Mouse (Mus musculus) embryonic facial prominence, embryonic 10.5 days (tissue): Measurements from ENCODE around the gene Nrsn2. TPM values are rescaled to one million over a fixed set of nuclear protein-coding genes. Genes with fewer than 3 reads are reported as not detected.

Experiments
- DNase-seq: peaks from one replicate; pipeline ENCODE4 v3.0.0-alpha.2; 2017; ENCODE audit warnings: low spot score
- H3K27ac ChIP-seq: fragments of 300-500 bp; sonication (generic); replicated peaks from 2 replicates; pipeline ENCODE4 v1.5.1; 2016; ENCODE audit warnings: mild to moderate bottlenecking
- H3K27me3 ChIP-seq: fragments of 300-500 bp; sonication (generic); replicated peaks from 2 replicates; pipeline ENCODE4 v1.6.1; 2016; ENCODE audit warnings: low read depth, mild to moderate bottlenecking; ENCODE audit not compliant: poor library complexity, severe bottlenecking
- H3K36me3 ChIP-seq: fragments of 300-500 bp; sonication (generic); replicated peaks from 2 replicates; pipeline ENCODE4 v1.6.1; 2016; ENCODE audit warnings: mild to moderate bottlenecking, moderate library complexity
- H3K4me1 ChIP-seq: fragments of 300-500 bp; sonication (generic); 2 replicates; pipeline ENCODE4 v1.6.1; 2016
- H3K4me3 ChIP-seq: fragments of 300-500 bp; sonication (generic); 2 replicates; pipeline ENCODE4 v1.5.1; 2016; ENCODE audit warnings: mild to moderate bottlenecking, moderate library complexity
- H3K9me3 ChIP-seq: fragments of 300-500 bp; sonication (generic); 2 replicates; pipeline ENCODE4 v1.6.1; 2016; ENCODE audit warnings: mild to moderate bottlenecking
- WGBS: fragments of 180-500 bp; shearing (Covaris S2); methylation state at CpG from one replicate; pipeline ENCODE4 v1.1.7; 2016; 5-methylcytosine and 5-hydroxymethylcytosine counted together
- polyA plus RNA-seq: library from polyadenylated mRNA; unstranded; fragments of >200 nt; fragmentation: Nextera tagmentation; extraction: Ambion mirVana; gene quantifications from 2 replicates; pipeline ENCODE4 v1.2.1, GENCODE M21; 2016

Gene Nrsn2
- polyA plus RNA-seq, 1 experiment from 2014 or later = 2.5 TPM

DNA sequence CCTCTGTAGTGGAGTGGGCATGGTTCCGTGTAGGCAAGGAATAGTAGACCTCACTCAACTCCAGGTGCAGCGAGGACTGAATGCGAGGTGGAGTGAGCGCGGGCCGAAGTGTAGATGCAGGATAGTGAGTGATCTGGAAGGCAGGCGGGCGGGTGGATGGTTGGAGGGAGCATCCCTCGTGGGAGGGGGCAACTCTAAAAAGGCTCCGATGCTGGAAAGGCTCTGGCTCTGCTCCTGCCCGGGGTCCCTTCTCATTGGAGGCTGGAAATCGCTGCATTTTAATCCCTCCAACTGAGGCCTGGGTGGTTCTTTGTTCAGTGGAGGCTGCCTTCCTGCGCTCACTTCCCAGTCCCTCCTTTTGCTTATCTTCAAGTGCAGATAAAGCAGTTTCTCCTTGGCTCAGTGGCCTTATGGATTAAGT lies 22.7 kb upstream of the Nrsn2 start:
- no peak for DNase-seq
- Histone ChIP-seq H3K9me3 (no peaks in the 10 kb centered on the region), H3K27me3 (no peaks in the 10 kb centered on the region), H3K4me3 (peak overlapping the region; percentile 94), H3K4me1 (peaks cover 46% of the 10 kb centered on the region), H3K27ac (peak overlapping the region; percentile 99), H3K36me3 (peaks cover 14% of the 10 kb centered on the region)
- WGBS = under 1% methylated on average over 13 of the region's 13 CpGs

DNA sequence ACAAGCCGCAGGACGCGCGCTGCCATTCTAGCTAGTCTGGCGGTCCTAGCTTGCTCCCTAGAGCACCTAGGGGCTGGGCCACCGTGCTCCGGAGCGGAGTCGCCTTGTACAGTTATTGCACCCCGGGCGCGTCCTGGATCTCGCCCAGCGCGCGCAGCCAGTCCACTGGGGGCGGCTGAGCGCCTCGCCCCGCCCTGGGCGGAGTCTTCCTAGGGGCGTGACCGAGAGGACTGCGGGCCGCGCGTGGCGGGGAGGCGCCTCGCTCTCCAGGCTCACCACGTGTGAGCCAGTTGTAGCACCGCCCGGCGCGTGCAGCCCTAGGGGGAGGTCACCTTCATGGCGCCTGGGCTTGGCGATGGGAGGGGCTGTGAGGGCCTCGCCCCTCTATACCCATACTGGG lies 22.3 kb upstream of the Nrsn2 start:
- Histone ChIP-seq H3K4me3 (peak overlapping the region; percentile 94), H3K9me3 (no peaks in the 10 kb centered on the region), H3K27me3 (no peaks in the 10 kb centered on the region), H3K27ac (peak overlapping the region; percentile 99), H3K4me1 (peaks cover 50% of the 10 kb centered on the region), H3K36me3 (peaks cover 18% of the 10 kb centered on the region)
- DNase-seq = peak; percentile 97
- WGBS = under 1% methylated on average over 38 of the region's 38 CpGs

DNA sequence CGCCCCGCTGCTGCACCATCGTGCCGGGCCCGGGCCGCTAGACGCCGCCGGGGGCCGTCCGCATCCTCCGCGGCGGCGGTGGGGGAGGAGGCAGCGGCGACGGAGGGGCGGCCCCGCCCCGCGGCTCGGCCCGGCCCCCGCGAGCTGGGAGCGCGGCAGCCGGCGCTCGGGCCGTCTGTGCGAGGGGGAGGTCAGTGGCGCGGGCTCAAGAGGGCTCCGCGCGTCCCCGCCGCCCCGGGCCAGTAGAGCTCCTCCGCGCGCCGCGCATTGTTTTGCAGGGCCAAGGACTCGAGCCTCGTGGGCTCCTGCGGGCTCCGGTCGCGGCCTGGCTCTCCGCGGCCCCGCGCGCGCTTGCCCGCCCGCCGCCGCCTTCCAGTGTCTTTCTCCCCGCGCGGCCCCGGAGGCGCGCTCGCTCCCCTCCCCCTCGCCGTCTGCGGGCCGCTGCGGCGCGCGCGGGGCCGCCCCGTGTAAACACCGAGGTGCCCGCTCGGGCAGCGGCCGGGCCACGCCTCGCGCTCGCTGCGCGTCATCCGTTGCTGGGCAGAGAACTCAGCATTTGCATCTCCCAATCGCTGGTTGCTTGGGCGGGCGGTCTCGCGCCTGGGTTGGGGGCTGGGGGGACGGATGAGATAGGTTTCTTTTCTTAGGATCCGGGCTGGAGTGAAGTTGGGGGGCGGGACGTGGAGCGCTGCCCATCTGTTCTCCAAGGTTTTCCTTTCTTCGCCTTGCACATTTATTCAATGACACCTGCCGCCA lies 21.4 kb upstream of the Nrsn2 start, which contains the start of gene Sox12:
Gene Sox12, minus strand, starts transcription at position 384 of the 756 bp plus-strand sequence.
- DNase-seq = peak; percentile 99
- peaks cover 19% of the 10 kb centered on the region for H3K36me3 ChIP-seq
- peak within 1 kb of the TSS; percentile 94 for H3K4me3 ChIP-seq
- WGBS = 2% methylated on average over 104 of the region's 104 CpGs
- H3K9me3 ChIP-seq = no peaks in the 10 kb centered on the region
- H3K27me3 ChIP-seq = no peaks in the 10 kb centered on the region
- H3K4me1 ChIP-seq = peaks cover 58% of the 10 kb centered on the region
- peak within 1 kb of the TSS; percentile 99 for H3K27ac ChIP-seq

DNA sequence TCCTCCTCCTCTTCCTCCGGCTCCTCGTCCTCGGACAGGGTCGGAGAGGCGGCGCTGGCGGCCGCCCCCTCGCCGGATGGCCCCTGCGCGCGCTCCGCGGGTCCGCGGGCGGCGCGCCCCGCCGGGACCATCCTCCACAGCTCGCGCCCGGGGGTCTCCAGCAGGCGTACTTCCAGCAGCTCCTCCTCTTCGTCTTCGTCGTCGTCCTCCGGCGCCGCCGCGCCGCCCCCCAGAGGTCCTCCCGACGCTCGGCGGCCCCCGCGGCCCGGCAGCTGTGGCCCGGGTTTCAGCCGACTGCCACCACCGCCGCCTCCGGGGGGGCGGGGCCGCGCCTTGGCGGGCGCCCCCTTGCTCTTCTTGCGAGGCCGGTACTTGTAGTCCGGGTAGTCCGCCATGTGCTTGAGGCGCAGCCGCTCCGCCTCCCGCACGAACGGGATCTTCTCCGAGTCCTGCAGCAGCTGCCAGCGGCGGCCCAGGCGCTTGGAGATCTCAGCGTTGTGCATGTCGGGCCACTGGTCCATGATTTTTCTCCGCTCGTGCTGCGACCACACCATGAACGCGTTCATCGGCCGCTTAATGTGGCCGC lies 20.7 kb upstream of the Nrsn2 start:
- Histone ChIP-seq H3K27me3 (no peaks in the 10 kb centered on the region), H3K36me3 (peaks cover 19% of the 10 kb centered on the region), H3K27ac (peak overlapping the region; percentile 99), H3K9me3 (no peaks in the 10 kb centered on the region), H3K4me1 (peaks cover 60% of the 10 kb centered on the region), H3K4me3 (peak overlapping the region; percentile 94)
- DNase-seq = peak; percentile 86
- WGBS = under 1% methylated on average over 77 of the region's 77 CpGs

DNA sequence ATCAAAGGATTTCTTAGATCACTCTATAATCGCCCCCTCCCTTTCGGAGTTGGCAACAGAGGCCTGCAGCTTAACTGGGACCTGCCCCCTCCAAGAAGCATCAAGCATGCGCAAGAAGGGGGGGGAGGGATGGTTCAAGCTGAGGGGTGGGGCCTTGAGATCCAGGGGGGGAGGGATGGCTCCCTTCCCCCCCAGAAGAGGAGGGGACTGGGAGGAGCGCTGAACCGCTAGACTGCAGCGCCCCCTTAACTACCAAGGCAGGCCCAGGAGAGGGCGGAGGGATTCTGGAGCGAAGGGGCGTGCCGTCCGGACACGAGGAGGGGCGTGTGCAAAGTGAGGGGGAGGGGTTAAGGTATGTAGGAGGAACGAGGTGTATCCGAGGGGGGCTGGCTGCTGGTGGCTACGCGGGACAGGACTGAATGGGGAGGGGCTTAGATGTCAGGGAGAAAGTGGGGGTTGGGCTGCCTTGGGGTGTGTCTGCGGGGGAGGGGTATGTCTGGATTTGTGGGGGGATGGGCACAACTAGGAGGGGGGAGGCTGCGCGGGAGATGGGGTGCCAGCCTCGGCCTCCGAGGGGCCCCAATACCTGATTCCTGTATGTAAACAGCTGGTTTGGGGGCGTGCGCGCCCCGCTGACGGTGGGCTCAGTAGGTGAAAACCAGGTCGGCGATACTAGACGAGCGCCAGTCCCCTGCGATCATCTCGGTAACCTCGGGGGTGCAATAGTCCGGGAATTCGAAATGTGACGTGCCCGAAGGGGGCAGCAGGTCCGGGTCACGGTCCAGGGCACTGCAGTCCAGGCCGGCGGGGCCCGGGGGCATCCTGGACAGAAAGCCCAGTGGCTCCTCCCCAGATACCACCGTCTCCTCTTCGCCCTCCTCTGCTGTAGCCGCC lies 19.9 kb upstream of the Nrsn2 start:
- H3K4me3 ChIP-seq = peak overlapping the region; percentile 94
- under 1% methylated on average over 46 of the region's 46 CpGs for WGBS
- no peaks in the 10 kb centered on the region for H3K27me3 ChIP-seq
- H3K4me1 ChIP-seq = peaks cover 60% of the 10 kb centered on the region
- peaks cover 19% of the 10 kb centered on the region for H3K36me3 ChIP-seq
- peak; percentile 98 for DNase-seq
- no peaks in the 10 kb centered on the region for H3K9me3 ChIP-seq
- H3K27ac ChIP-seq = peak overlapping the region; percentile 99

DNA sequence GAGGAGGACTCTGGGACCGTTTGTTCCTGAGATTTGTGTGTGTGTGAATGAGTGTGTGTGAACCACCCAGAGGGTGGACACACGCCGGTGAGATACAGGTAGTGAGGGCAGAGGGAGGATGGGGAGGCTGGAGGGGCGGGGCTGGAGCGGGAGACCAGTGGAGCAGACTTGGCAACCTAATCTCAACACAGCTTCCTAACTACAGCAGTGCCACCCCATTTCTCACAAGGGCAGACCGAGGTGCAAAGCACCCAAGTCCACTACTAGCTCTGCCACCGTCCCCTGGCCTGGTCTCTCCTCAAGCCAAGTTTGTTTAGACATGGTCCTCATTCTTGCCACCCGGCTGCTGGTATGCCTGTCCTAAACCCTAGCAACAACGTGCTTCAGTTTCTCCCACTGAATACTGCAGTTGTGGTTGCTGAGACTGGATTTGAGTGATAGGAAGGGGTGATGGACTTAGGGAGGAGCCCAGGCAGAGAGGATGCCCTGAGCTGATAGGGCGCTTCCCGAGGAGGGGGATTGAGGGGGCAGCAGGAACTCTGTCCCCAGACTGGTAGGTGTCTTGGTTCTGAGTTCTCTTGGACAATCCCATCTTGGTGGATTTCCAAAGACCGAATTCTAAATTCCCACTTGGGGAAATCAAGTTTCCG lies 19.0 kb upstream of the Nrsn2 start:
- peaks cover 59% of the 10 kb centered on the region for H3K4me1 ChIP-seq
- WGBS = 30% methylated on average over 13 of the region's 13 CpGs
- no peaks in the 10 kb centered on the region for H3K9me3 ChIP-seq
- peak overlapping the region; percentile 99; the same call in 1 of the 2 replicates for H3K27ac ChIP-seq
- H3K27me3 ChIP-seq = no peaks in the 10 kb centered on the region
- H3K4me3 ChIP-seq = peak overlapping the region; percentile 94
- peaks cover 19% of the 10 kb centered on the region for H3K36me3 ChIP-seq
- no peak for DNase-seq

DNA sequence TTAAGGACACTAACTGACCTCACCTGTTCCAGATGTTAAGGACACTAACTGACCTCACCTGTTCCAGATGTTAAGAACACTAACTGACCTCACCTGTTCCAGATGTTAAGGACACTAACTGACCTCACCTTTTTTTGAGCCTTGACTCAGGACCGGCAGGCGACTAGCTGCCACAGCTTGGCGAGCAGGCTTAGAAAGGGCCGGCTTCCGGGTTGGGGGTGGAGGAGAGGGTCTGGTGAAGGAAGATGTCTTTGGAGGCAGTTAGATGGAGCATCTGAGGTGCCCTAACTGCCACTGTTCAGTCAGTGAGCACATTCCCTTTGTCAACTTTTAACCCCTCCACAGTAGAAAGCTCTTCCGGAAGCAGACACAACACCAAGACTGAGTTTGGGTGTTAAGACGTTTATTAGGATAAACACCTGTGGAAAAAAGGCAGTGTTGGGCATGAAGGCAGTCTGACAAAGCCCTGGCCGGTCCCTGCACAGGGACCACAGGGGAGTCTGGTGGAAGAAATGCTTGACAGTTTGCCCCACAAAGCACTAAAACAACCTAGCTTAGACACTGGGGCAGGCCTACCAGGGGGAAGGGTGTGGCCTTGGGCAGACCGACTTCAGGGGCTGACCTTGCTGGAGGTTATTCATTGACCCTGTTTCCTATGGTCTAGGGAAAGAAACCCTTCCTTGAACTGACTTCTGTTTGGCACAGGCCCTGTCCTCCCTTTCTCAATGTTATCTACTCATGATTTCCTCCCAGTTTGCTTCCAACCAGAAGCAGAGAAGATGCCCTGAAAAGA lies 17.0 kb upstream of the Nrsn2 start:
- 0 out of 2 replicates have a peak, but pooled peaks cover 5% of the 10 kb centered on the region for H3K27me3 ChIP-seq
- WGBS = 50% methylated on average over 9 of the region's 9 CpGs
- no peaks in the 10 kb centered on the region for H3K9me3 ChIP-seq
- peaks cover 19% of the 10 kb centered on the region for H3K36me3 ChIP-seq
- DNase-seq = no peak
- no peak overlapping the region for H3K27ac ChIP-seq
- peak overlapping the region; percentile 94 for H3K4me3 ChIP-seq
- H3K4me1 ChIP-seq = peaks cover 39% of the 10 kb centered on the region

DNA sequence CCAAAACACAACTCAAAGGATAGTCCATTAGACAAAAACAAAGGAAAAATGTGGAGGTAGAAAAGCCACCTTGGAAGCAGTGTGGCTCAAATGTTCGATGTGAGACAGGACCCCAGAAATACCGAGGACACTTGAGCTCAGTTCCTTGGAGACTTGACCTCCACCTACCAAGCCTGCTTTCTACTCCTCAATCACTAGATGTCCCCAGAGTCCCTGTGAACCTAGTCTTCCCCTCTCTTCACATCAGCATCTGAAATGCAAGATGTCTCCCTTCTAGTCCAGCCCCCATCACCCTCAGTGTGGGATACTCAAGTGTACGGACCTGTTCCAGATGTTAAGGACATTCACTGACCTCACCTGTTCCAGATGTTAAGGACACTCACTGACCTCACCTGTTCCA lies 16.3 kb upstream of the Nrsn2 start:
- Histone ChIP-seq H3K9me3 (no peaks in the 10 kb centered on the region), H3K36me3 (peaks cover 19% of the 10 kb centered on the region), H3K4me3 (no peak overlapping the region), H3K27me3 (0 out of 2 replicates have a peak, but pooled peaks cover 5% of the 10 kb centered on the region), H3K27ac (no peak overlapping the region), H3K4me1 (peaks cover 35% of the 10 kb centered on the region)
- WGBS = 17% methylated on average over 3 of the region's 3 CpGs
- peak; percentile 45 for DNase-seq

DNA sequence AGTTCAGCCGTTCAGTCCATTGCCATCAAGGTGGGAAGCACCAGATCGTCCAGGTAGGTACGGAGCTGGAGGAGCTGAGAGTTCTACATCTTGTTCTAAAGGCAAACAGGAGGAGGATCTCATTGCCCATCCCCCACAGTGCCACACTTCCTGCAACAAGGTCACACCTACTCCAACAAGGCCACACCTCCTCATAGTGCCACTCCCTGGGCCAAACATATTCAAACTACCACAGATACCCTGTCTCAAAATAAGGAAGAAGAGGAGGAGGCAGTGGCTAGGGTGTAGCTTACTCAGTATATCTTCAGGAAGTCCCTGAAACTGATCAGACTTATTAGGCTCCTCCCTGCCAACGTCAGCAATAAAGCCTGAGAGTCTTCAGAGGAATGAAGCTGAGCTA lies 7.8 kb upstream of the Nrsn2 start:
- H3K4me1 ChIP-seq = no peaks in the 10 kb centered on the region
- no peak overlapping the region for H3K4me3 ChIP-seq
- H3K27ac ChIP-seq = no peak overlapping the region
- H3K36me3 ChIP-seq = no peaks in the 10 kb centered on the region
- WGBS = 88% methylated on average over 4 of the region's 4 CpGs
- DNase-seq = no peak
- 0 out of 2 replicates have a peak, but pooled peaks cover 5% of the 10 kb centered on the region for H3K27me3 ChIP-seq
- 0 out of 2 replicates have a peak, but pooled peaks cover 5% of the 10 kb centered on the region for H3K9me3 ChIP-seq

DNA sequence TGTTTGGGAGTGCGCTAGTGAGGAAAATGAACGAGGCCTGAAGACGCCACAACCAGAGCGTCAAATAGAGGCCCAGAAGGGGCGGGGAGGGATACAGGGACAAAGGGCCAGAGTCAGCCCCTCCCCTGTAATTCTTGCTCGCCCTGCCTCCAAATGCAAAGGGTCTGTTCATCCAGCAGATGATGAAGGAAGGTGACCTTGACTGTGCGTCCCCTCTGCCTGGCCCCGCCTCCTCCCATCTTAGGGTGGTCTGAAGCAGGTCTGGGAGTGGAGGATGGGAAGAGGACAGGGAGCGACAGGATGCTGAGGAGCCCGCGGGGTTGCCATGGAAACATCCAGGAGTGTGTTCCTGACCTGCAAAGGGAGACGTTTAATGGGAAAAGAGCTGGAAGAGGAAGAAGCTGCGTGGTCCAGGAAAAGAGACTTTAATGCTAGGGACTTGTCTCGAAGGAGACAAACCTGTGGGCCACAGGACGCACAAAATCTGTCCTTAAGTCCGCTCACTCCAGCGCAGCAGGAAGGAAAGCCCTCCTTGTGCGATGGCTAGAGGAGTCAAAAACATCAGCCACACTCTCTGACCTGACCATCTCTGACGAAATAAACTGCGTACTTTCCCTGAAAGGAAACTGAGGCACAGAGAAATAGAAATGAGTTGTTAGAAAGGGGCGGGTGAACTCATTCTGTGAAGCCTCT lies 640 bp downstream of the Nrsn2 start:
- DNase-seq = peak; percentile 78
- WGBS = 4% methylated on average over 21 of the region's 21 CpGs
- peaks cover 30% of the 10 kb centered on the region for H3K4me1 ChIP-seq
- no peaks in the 10 kb centered on the region for H3K36me3 ChIP-seq
- H3K9me3 ChIP-seq = no peaks in the 10 kb centered on the region
- peaks cover 48% of the 10 kb centered on the region for H3K27me3 ChIP-seq
- peak overlapping the region; percentile 69 for H3K27ac ChIP-seq
- peak overlapping the region; percentile 47 for H3K4me3 ChIP-seq

DNA sequence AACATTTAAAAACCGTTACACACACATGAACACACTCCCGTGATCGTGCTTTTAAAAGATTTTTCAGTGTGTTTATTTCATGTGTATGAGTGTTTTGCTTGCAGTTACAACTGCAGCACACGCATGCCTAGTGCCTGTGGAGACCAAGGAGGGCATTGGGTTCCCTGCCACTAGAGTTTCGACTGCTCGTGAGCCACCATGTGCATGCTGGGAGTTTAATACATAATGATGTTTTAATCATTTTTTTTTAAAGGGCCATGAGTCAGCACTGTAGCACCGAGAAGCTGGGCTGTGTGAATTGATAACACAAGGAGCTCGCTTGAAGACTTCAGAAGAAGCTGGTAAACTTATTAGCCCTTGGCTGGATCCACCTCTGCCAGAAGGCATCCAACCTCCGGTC lies 2.9 kb downstream of the Nrsn2 start:
- 88% methylated on average over 9 of the region's 9 CpGs for WGBS
- Histone ChIP-seq H3K4me3 (no peak overlapping the region), H3K36me3 (no peaks in the 10 kb centered on the region), H3K27ac (no peak overlapping the region), H3K9me3 (no peaks in the 10 kb centered on the region), H3K4me1 (peaks cover 38% of the 10 kb centered on the region), H3K27me3 (peaks cover 58% of the 10 kb centered on the region)
- no peak for DNase-seq
